Mouse (Mus musculus): ENCODE results near the gene Kcnj5.

The Kcnj5 gene

GRCm38 (mm10) chr9:32344051-32344450, at the start of gene Kcnj5:
Gene Kcnj5 (minus strand): TSS chr9:32344350.
- DNase-seq (ENCODE audit: low read depth, low spot score) = no peak

- DNase-seq (ENCODE audit: low read depth, low spot score) = no peak
Observed at GRCm38 (mm10) chr9:32392716-32393115, 48.6 kb upstream of the Kcnj5 start.

- DNase-seq (ENCODE audit: low read depth, low spot score) = peak; percentile 84
Observed at GRCm38 (mm10) chr9:32391701-32392100, 47.6 kb upstream of the Kcnj5 start.

GRCm38 (mm10) chr9:32391092-32391491, 46.9 kb upstream of the Kcnj5 start:
- no peak for DNase-seq (ENCODE audit: low read depth, low spot score)

GRCm38 (mm10) chr9:32388120-32388519, 44.0 kb upstream of the Kcnj5 start:
- no peak for DNase-seq (ENCODE audit: low read depth, low spot score)

GRCm38 (mm10) chr9:32384906-32385305, 40.8 kb upstream of the Kcnj5 start:
- DNase-seq (ENCODE audit: low read depth, low spot score) = no peak

GRCm38 (mm10) chr9:32376863-32377590, 32.9 kb upstream of the Kcnj5 start:
- no peak for DNase-seq (ENCODE audit: low read depth, low spot score)

GRCm38 (mm10) chr9:32376031-32376430, 31.9 kb upstream of the Kcnj5 start:
- DNase-seq (ENCODE audit: low read depth, low spot score) = peak; percentile 5

GRCm38 (mm10) chr9:32373656-32374055, 29.5 kb upstream of the Kcnj5 start:
- no peak for DNase-seq (ENCODE audit: low read depth, low spot score)

GRCm38 (mm10) chr9:32372202-32372601, 28.1 kb upstream of the Kcnj5 start, which contains the start of gene Kcnj1:
Gene Kcnj1 (plus strand): TSS chr9:32372493.
- DNase-seq (ENCODE audit: low read depth, low spot score) = no peak

- no peak for DNase-seq (ENCODE audit: low read depth, low spot score)
Observed at GRCm38 (mm10) chr9:32369388-32369787, 25.2 kb upstream of the Kcnj5 start.

GRCm38 (mm10) chr9:32368812-32369211, 24.7 kb upstream of the Kcnj5 start:
- no peak for DNase-seq (ENCODE audit: low read depth, low spot score)

- no peak for DNase-seq (ENCODE audit: low read depth, low spot score)
Observed at GRCm38 (mm10) chr9:32360770-32361169, 16.6 kb upstream of the Kcnj5 start.

- peak; percentile 81 for DNase-seq (ENCODE audit: low read depth, low spot score)
Observed at GRCm38 (mm10) chr9:32350332-32350731, 6.2 kb upstream of the Kcnj5 start.

- DNase-seq (ENCODE audit: low read depth, low spot score) = no peak
Observed at GRCm38 (mm10) chr9:32349344-32349743, 5.2 kb upstream of the Kcnj5 start.

GRCm38 (mm10) chr9:32348096-32348495, 3.9 kb upstream of the Kcnj5 start:
- DNase-seq (ENCODE audit: low read depth, low spot score) = no peak

GRCm38 (mm10) chr9:32344489-32344888, 339 bp upstream of the Kcnj5 start:
- peak; percentile 20 for DNase-seq (ENCODE audit: low read depth, low spot score)

GRCm38 (mm10) chr9:32342929-32343328, 1.2 kb downstream of the Kcnj5 start:
- DNase-seq (ENCODE audit: low read depth, low spot score) = no peak

- DNase-seq (ENCODE audit: low read depth, low spot score) = no peak
Observed at GRCm38 (mm10) chr9:32340831-32341230, 3.3 kb downstream of the Kcnj5 start.

GRCm38 (mm10) chr9:32335389-32336150, 8.6 kb downstream of the Kcnj5 start:
- no peak for DNase-seq (ENCODE audit: low read depth, low spot score)

- no peak for DNase-seq (ENCODE audit: low read depth, low spot score)
Observed at GRCm38 (mm10) chr9:32331162-32331561, 13.0 kb downstream of the Kcnj5 start.

GRCm38 (mm10) chr9:32328777-32329176, 15.4 kb downstream of the Kcnj5 start:
- no peak for DNase-seq (ENCODE audit: low read depth, low spot score)

GRCm38 (mm10) chr9:32323610-32324009, 20.5 kb downstream of the Kcnj5 start:
- no peak for DNase-seq (ENCODE audit: low read depth, low spot score)
